Mouse (Mus musculus) kidney, postnatal 25 days (tissue): ENCODE data around the gene Asb2.
A peak's percentile ranks its signal among the peaks of the same experiment; 100 is the strongest.

Experiments
- DNase-seq, 2 experiments: peaks; one replicate each; pipeline ENCODE4 v3.0.0; 2021; ENCODE audit warnings: mixed read lengths in 2 of 2

Gene Asb2

DNA sequence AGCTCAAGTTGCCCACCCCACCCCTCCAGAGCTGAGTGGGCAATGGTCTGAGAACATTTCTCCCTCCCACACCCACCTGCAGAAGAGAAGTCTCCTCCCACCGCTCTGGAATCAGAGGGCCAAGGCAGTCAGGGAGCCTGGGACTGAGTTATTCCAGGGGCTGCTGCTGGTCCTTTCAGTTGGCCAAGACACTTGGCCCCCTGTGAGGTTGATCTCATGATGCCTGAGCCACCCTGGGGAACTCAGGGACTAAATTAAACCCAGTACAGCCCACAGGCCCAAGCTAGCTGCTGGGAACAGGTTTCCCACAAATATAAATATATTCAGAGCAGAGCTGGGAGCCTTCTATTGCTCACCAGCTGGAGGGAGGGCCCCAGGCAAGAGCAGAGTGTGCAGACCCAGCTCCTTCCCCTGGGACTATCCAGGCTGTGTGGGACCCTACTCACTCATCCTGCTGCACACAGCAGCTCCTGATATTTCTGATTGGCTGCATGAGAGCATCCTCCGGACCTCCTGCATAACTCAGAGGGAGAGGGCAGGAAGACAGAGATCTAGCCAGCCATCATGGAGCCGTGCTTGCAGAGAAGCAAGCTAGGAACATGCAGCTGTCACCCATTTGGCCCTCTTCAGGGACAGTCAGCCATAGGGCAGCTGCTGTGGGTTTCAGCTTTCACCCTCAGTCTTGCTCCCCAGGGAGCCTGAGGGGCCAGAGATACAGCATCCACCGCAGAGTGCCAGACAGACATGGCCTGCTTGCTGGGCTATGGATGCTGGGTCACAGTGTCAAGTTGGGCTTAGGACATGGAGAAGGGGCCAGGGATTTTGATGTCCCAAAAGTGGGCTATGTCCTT, 3.4 kb upstream of the Asb2 start:
- no peak for DNase-seq

DNA sequence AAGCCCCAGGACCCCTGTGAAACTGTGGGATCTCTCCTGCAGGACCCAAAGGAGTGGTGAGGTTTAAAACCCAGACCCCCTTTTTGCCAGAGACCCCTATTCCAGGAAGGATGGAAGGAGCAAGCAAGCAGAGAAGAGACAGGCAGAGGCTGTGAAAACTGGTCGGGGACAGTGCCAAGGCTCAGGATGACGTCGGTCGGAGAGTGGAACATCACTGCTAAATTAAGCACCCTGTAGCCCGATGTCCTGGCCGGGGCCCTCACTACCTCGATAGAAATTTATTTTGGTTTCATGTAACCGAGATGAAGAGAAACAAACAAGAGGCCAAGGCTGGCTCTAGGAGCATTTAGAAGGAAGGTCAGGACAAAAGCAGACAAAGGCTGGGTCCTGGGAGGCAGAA, 2.4 kb upstream of the Asb2 start:
- no peak for DNase-seq

DNA sequence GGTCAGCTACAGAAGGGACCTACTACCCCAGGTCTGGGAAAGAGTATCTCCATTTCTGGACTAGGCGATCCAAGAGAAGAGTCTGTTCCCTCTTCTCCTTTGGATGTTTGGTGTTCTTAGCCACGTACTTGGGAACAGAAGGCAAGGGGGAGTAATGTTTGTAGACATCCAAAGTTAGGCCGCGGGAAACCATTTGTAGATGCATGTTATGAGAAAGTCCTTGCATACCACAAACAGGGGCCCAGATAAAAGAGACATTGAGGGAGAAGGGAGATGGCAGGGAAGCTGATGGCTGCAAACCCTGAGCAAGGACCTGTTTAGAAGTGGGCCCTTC, 581 bp upstream of the Asb2 start:
- no peak for DNase-seq

DNA sequence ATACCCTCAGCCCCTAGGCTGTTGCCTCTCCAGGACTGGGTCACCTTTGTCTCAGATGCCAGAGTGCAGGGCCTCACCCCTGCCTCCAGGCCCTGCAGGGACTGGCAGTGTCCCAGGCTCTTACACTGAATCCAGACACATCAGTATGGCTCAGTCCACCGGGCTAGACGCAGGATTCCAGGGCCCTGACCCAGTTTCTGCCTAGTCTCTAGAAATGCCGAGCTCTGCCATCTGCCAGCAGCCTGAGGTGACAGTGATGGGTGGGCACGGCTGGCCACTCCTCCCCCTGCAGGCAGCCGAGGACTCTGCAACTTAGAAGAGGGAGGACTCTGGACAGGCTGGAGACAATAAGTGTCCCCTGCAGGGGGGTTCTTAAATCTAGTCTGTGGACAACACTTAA, 2.3 kb downstream of the Asb2 start:
- peak; percentile 11 to 57 for DNase-seq

DNA sequence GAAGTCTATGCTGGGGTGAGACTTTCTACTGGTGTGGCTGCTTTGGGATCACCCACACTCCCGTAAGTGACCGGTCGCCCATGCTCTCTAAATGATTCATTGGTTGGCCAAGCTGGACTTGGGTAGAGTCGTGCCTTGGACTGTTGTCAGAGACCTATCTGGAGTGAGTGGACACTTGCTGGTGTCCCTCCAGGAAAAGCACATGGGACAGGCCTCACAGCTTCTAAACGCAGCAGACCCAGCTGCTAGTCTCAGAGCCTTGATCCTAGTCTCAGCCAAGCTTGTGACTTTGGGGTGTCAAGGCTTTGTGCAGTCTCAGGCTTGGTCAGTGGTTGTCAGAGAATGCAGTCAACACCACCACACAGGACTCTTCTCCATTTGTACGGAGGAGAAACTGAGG, 3.1 kb downstream of the Asb2 start:
- DNase-seq: no peak

DNA sequence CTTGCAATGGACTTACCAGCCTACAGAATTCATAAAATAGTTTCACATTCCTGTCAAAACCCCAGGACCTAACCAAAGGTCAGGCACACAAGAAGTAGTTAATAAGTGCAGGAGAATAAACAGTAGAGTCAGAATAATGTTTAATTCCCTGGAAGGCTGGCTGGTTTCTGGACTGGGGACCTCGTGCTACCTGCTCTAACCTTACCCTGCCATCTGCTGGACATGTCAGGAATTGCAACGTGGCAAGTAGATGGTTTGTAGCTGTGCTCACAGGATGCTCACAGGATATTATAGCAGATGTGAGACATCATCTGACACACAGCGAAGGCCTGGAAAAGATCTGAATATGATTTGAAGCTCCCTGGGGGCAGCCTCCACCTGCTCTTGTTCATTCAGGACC, 7.3 kb downstream of the Asb2 start:
- peak; percentile 85 to 93 for DNase-seq

DNA sequence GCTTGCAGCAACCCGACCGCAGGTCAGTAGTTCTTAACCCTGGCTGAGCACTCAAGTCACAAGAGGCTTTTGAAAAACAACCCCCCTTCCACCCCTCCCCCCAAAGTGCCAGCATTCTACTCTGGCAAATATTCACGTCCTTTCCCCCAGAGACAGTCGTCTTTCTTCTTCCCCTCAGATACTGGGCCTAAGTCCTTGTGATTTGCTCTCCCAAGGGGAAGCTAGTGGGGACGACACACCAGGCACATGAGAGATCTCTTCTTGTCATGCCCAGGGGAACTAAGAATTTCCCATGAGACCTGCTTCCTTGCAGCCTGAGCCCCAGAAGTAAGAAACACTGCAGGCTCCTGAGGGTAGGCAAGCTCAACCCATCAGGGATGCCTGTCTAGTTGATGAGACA, 8.4 kb downstream of the Asb2 start:
- DNase-seq: peak in 1 of 2 experiments; percentile 16

DNA sequence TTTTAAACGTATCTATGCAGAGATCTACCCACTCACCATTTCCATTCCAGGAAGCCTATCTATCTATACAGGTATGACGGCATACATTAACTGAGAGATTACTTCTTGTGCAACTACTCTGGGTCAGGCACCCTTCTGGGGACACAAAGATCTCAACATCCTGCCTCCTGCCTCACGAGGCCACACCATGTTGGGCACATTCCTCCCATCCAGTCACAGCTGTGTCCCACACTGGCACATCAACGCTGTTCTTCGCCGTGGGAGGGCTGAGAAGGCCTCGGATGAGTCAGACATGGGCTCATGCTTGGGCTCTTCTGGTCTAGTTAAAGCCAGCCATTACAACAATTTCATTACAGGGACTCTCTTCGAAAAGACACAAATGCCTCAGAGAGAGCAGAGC, 8.9 kb downstream of the Asb2 start:
- DNase-seq: no peak

DNA sequence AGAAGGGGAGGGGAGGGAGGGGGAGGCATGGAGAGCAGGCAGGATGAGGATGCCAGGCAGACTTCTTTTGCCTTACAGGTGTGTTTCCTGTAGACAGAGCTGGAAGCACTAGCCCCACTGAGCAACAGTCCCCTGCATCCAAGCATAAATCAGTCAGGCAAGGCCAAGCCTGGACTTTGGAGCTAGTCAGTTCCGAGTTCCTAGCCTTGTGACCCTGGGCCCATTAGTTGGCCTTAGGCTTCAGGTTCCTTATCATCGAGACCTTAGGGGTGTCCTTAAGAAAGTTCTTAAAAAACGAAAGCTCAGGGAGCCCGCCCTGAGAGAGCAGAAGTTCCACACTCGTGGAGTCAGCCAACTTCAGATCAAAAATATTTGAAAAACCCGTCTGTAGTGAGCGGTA, 10.9 kb downstream of the Asb2 start:
- peak in 1 of 2 experiments; percentile 14 for DNase-seq

DNA sequence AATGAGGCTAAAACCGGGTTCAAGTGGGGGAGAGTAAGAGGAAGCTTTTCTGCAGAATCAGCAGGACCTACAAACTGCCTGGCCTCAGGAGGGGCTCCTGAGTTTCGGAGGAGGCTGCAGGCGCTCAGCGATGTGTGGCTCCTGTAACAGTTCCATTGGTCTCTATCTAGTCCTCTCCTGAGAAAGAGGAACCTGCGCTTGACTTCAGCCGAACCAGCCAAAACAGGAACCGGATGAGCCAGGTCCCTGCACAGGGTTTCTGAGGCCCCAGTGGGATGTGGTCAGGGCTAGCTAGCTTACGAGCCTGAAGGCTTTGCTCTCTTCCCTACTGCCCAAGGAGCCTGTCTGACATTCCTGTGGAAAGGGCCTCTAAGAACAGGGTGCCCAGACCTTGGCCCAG, 12.3 kb downstream of the Asb2 start:
- peak in 1 of 2 experiments; percentile 46 for DNase-seq

DNA sequence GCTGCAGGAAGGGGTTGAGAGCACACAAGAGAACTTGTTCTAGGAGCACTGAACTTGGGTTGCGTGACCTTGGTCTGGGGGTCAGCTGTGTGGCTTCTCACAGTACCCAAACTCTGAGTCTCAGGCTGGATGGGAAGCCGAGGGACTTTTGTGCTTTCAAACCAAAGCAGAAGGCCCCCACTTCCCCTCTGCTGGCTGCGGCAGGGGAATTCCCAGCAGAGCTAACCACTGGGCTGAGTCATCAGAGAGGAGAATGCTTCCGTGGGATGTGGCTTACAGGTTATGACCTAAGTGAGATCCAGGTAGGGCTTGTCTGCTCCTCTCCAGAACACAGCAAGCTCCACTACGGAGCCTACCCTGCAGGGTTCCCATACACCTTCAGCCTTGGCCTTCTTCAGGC, 14.6 kb downstream of the Asb2 start:
- DNase-seq: no peak

DNA sequence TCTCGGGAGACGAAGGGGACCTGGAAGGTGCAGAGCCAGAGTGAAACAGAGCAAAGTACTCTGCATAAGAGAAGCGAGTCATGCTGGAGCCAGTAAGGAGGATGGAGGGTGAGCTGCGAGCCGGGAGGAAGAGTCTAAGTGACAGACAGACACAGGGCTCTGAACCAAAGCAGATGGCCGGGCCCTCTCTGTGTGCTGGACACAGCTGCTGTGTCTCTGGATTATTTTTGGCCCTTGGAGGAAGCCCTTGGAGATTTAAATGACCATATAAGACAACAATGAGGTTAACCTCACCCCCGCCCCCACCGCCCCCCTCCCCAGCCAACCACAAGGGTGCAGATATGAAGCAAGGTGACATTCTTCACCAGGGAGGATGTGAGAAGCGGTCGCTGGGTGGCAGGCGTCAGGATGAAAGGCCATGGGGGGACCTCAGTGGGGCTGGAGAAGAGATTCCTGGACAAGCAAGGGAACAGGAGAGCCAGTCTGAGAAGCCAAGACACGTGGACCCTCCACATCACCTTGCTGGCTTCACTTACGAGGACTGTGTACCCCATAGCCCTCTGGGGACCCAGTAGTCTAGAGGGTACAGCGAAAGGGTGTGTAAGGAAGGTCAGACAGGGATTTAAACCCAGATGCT, 17.5 kb downstream of the Asb2 start:
- DNase-seq: no peak

DNA sequence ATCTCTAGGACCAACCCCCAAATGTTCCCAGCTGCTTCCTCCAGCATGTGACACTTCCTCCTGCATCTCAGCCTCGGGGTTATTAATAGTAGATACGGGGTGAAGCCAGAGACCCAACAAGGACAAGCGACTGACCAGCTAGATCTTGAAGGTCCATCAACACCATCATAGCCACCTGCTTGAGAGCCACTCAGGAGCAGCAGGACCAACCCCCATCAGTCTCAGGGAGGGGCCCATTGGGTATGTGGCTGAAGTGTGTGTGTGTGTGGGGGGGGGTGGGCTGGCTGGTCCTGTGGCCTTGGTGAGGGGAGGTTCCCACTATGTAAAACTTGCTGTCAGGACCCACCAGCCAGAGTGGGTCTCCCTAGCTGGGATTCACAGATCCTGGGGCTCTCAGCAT, 19.0 kb downstream of the Asb2 start:
- no peak for DNase-seq

DNA sequence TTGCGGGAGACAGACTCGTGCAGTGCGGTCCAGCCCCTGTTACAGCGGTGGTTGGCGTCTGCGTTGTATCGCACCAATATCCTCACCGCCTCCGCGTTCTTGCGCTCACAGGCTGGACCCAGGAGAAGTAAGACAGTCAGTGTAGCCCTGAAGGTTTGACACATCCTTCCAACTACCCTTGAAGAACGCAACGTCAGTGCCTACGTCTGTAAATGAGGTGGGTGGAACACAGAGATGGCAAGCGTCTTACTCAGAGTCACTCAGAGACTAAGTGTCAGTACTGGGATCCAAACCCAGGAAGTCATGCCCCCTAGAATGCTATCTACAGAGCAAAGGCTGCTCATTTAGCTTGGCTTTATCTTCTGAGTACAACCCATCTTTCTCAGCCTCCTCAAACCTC, 22.4 kb downstream of the Asb2 start:
- no peak for DNase-seq

DNA sequence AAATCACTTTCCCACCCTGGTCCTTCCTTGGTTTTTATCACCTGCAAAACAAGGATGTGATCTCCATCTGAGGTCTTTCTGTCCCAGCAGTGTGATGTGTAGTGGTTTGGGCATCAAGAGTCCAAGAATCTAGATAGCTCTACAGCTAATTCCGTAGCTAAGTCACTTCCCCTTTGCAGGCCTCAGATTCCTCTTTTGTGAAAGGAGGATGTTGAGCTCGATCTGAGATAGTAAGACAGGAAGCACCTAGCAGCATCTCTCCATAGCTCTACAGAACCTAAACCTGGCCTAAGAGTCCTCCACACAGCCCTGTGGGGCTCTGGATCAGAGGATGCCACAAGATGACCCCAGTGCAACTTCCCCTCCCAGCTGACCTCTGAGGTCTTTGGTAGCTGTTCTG, 22.9 kb downstream of the Asb2 start:
- DNase-seq: no peak

DNA sequence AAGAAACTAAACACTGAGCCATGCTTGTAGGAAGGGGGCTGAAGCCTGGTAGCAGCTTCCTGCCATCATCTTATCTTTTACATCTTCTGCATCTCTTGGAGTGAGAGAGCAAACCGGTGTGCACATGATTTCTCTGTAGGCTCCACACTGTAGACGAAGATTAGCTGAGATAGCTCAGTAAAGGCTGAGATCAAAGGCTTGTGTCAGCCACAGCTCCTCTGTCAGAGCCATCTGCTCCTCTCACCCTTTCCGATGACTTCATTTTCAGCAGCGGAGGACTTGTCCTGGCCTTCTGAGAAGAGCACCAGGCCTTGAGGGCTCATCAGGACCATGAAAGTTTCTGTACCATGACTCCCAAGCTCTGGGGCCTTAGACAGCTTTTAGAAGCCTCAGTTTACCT, 24.3 kb downstream of the Asb2 start:
- DNase-seq: no peak

DNA sequence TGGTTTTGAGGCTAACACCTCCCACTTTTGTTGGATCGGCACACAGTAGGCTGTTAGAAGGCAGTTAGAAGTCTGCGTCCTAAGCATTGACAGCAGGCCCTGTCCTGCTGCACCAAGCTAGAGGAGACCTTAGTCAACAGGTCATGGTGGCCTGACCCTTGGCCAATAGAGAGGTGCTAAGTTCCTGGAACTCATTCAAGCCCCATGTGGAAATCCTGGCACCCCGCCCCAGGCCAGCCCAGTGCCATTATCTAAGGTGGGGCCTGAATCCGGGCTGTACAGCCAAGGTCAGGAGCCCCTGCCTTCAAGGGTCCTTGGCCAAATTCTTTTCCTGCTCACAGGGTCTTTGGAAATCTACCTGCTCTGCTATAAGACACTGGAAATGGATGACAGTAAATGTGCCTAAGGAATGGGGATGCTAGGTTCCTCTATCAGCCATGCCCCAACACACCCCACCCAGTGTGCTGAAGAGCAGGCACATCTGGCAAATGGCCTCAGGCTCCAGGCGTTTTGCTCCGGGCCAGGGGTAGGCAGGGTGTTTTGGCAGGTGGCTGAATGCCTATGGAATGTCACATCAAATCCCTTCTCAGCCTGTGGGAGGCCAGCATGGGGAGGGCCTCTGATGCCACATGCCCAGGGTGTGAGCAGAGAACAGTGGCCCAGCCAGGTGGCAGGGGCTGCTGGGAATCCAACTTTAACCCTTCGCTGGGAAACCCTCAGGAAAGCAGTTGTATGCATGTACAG, 27.2 kb downstream of the Asb2 start:
- DNase-seq: peak; percentile 67 to 78

DNA sequence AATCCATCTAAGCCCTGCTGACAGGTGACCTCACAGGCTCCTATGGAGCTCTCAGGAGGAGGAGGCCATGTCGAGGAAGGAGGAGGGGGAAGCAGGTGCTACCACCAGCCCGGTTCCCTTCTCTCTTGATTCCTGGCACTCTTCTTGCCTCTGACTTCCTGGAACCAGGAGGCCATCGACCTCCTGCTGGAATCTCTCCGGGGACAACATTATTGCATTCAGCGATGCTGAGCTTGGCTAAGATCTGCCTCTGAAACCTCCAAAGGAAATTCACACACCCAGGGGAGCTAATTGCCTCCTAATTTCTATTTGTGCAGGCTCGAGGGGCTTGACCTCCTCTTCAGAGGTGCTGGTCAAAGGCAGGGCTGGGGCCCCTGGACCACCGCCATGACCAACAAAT, 28.7 kb downstream of the Asb2 start:
- peak in 1 of 2 experiments; percentile 40 for DNase-seq

DNA sequence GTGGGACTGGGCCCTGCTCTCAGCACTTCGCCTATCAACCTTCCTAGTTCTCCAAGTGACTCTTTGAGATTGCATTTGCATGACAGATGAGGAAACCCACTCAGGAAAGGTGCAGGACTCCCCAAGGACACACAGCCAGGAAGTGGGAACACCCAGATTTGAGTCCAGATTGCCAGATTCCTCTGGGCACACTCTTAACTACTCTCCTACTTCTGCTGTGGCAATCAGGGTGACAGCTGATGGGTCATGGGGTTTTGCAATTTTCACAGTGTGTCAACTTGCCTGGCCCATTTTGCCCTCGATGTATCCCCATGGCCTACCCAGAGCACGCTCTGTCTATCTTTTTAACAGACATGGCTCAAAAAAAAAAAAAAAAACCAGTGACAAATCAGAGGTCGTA, 29.2 kb downstream of the Asb2 start:
- DNase-seq: no peak

DNA sequence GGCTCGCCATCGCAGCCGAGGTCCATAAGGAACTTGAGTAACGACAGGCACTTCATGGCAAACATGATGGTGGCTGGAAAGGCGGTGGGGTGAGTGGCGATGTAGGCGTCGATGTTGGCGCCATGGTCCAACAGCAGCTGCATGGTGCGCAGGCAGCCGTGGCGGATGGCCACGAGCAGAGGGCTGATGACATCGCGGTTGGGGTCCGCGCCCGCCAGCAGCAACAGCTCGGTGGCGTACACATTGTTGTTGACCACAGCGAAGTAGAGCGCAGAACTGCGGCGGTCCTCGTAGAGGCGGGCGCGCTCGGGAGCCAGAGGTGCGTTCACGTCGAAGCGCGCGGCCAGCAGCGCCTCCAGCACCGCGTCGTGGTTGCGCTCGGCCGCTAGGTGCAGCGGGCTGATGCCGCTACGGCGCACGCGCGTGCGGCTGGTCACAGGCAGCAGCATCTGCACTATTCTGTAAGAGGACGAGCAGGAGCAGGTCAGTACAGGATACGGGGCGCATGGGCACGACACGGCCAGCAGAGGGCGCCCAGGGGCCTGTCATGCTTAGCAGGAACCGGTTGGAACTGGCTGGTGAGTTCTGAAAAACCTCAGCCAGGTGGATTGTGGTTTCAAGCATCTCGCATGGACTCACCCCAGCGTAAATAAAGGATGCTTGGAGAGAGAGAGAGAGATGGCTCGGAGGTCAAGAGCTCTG, 30.5 kb downstream of the Asb2 start:
- DNase-seq: peak; percentile 92

DNA sequence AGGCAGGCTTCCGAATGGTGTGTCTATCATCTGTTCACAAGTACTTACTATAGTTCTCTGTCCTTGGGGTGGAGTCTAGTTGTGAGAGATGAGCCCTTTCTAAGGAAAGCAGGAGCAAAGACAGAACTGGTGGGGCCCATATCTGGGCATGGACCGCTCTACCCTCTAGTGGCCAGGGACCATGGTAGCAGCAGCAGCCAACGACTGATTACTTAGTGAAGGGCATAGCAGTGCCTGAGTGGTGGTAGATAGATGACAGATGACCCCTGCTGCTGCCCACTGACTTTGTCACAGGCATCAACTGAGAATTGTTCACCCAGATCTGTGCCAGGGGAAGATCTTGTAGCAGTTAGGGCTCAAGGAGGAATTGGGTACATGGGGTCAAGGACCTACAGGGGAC, 33.0 kb downstream of the Asb2 start:
- DNase-seq: peak in 1 of 2 experiments; percentile 34

DNA sequence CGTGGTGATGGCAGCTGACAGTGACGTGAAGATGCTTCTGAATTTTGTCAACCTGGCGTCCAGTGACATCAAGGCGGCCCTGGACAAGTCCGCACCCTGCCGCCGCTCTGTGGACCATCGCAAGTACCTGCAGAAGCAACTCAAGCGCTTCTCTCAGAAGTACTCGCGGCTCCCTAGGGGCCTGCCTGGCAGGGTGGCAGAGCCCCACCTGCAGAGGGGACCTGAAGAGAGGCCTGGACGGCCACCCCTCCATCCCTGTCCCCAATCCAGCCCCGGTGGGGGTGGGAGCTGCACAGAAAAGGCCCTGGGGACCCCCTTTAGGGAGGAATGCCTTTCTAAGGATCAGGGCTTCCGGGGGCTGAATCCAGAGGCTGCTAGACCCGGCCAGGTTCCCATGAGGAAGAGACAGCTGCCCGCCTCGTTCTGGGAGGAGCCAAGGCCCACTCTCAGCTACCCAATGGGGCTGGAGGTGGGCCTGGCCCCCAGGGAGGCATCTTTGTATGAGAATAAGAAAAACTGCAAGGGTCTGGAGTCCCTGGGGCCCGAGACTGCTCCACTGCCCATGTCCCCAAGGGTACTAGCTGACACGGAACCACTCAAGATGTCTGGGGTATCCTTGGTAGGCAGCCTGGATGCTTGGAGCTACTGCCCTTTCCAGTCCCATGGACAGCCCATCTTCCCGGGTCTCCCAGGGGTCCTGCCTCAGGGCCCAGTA, 39.8 kb downstream of the Asb2 start:
- DNase-seq: no peak
